Mouse (Mus musculus) lung, embryonic 14.5 days (tissue): ENCODE data around the gene Rab30. TPM values are rescaled to one million over a fixed set of nuclear protein-coding genes. Genes with fewer than 3 reads are reported as not detected.

ENCODE experiments used
- ATAC-seq: fragments of 200-750 bp; cut with Nextera tagmentation; 2 replicates; pipeline ENCODE4 v1.8.0; 2017; ENCODE audit warnings: mild to moderate bottlenecking, moderate TSS enrichment, moderate library complexity; ENCODE audit not compliant: insufficient read depth
- DNase-seq: peaks from one replicate; pipeline ENCODE4 v3.0.0-alpha.2; 2015
- H3K27ac ChIP-seq: fragments of 300-500 bp; sonication (generic); 2 replicates; pipeline ENCODE4 v1.5.1; 2014; ENCODE audit warnings: low read depth, mild to moderate bottlenecking, moderate library complexity
- H3K27me3 ChIP-seq: fragments of 300-500 bp; sonication (generic); 2 replicates; pipeline ENCODE4 v1.6.1; 2014; ENCODE audit warnings: low read length, control low read depth; ENCODE audit not compliant: insufficient read depth
- H3K36me3 ChIP-seq: fragments of 300-500 bp; sonication (generic); 2 replicates; pipeline ENCODE4 v1.6.1; 2014; ENCODE audit warnings: control low read depth; ENCODE audit not compliant: insufficient read depth
- H3K4me1 ChIP-seq: fragments of 300-500 bp; sonication (generic); 2 replicates; pipeline ENCODE4 v1.6.1; 2014; ENCODE audit warnings: antibody characterized with exemption, control low read depth; ENCODE audit not compliant: insufficient read depth
- H3K4me2 ChIP-seq: fragments of 300-500 bp; sonication (generic); 2 replicates; pipeline ENCODE4 v1.6.1; 2014; ENCODE audit warnings: mild to moderate bottlenecking
- H3K4me3 ChIP-seq: fragments of 300-500 bp; sonication (generic); 2 replicates; pipeline ENCODE4 v1.5.1; 2014; ENCODE audit warnings: low read depth, low read length
- H3K9ac ChIP-seq: fragments of 300-500 bp; sonication (generic); 2 replicates; pipeline ENCODE4 v1.6.1; 2014
- H3K9me3 ChIP-seq: fragments of 300-500 bp; sonication (generic); 2 replicates; pipeline ENCODE4 v1.6.1; 2016; ENCODE audit warnings: low read depth, low read length, control low read depth
- CTCF ChIP-seq: IDR thresholded peaks from 2 replicates; pipeline ENCODE4 v1.5.1; 2016; ENCODE audit warnings: antibody characterized with exemption, low read depth
- WGBS: fragments of 180-500 bp; shearing (Covaris S2); extraction: QIAGEN DNeasy Blood & Tissue Kit; methylation state at CpG from one replicate; pipeline ENCODE4 v1.1.7; 2014; 5-methylcytosine and 5-hydroxymethylcytosine counted together
- polyA plus RNA-seq: library from polyadenylated mRNA; unstranded; fragments of >200 nt; fragmentation: Nextera tagmentation; extraction: Ambion mirVana; gene quantifications from 2 replicates; pipeline ENCODE4 v1.2.1, GENCODE M21; 2014

The Rab30 gene
- polyA plus RNA-seq, 1 experiment from 2014 or later = 5.6 TPM

DNA sequence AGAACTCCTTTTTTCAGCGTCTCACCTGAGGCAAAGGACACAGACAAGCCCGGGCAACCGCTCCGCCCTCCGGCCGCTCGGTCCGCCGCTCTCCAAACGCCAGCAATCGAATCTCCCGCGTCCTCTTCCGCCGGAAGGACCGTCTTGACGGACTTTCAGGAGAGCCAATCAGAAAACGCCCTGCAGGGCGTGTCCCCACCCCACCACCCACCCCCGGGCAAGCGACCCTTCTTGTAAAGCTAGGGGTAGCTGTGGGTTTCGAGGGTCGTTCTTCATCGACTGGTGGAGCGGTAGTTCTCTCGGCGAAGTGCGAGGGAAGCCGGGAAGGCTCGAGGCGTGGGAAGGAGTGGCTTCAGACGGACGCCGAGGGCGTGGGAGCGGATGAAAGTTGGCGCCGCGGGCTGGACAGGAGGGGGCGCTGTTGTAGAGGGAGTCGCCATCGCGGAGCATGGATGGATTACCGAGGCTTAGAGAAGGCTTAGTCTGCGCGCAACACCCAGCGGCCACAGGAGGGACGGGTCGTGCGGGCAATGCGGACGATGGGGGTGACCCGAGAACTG is 132.8 kb downstream of the Rab30 start, which contains the start of the genes Ddias and Prcp:
Gene Ddias, minus strand, starts transcription at position 132 of the 560 bp plus-strand sequence.
Gene Prcp, plus strand, starts transcription at position 355 of the 560 bp plus-strand sequence.
- Histone ChIP-seq H3K4me2 (peak within 1 kb of the TSS; percentile 77), H3K27me3 (no peaks in the 10 kb centered on the region), H3K4me1 (peaks cover 9% of the 10 kb centered on the region; the same call in 1 of the 2 replicates), H3K4me3 (peak within 1 kb of the TSS; percentile 63), H3K9ac (peak within 1 kb of the TSS; percentile 78), H3K27ac (peak within 1 kb of the TSS; percentile 99), H3K9me3 (no peaks in the 10 kb centered on the region), H3K36me3 (no peaks in the 10 kb centered on the region)
- WGBS = under 1% methylated on average over 53 of the region's 53 CpGs
- DNase-seq (peak; percentile 98), ATAC-seq (peak; percentile 87)
- peak; percentile 98 for TF ChIP-seq CTCF

DNA sequence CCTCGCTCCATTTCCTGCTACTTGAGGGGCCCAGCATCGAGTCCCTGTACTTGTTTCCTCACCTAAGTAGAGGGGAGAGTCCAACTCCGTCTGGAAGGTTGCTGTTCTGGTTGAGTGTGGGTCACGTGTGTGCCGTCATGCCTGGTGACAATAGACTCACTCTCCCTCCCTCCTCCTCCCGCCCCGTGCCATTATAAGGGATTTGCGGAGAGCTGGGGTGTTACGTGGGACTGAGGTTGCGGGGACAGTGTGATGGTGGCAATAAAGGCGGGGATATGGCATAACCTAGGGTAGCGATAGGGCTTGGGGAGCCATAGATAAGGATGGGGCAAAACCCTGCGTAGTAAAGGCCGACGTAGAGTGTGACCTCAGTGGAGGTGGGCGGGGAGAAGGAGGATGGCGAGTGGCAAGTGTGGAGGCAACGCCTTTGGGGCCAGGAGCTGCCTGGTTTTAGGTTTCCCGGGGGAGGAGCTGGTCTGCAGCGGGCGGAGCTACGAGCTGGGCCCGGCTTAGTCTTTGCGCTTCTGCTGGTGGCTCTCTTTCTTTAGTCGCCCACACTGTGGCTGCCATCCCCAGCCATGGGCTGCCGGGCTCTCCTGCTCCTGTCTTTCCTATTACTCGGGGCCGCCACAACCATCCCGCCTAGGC is 133.5 kb downstream of the Rab30 start:
- H3K27ac ChIP-seq = peak overlapping the region; percentile 99
- H3K4me2 ChIP-seq = peak overlapping the region; percentile 77
- peak; percentile 94 for DNase-seq
- H3K4me1 ChIP-seq = peaks cover 9% of the 10 kb centered on the region; the same call in 1 of the 2 replicates
- ATAC-seq = peak; percentile 90
- H3K9ac ChIP-seq = peak overlapping the region; percentile 78
- H3K4me3 ChIP-seq = peak overlapping the region; percentile 63
- H3K36me3 ChIP-seq = no peaks in the 10 kb centered on the region
- TF ChIP-seq CTCF = no peak
- no peaks in the 10 kb centered on the region for H3K27me3 ChIP-seq
- under 1% methylated on average over 29 of the region's 29 CpGs for WGBS
- no peaks in the 10 kb centered on the region for H3K9me3 ChIP-seq

DNA sequence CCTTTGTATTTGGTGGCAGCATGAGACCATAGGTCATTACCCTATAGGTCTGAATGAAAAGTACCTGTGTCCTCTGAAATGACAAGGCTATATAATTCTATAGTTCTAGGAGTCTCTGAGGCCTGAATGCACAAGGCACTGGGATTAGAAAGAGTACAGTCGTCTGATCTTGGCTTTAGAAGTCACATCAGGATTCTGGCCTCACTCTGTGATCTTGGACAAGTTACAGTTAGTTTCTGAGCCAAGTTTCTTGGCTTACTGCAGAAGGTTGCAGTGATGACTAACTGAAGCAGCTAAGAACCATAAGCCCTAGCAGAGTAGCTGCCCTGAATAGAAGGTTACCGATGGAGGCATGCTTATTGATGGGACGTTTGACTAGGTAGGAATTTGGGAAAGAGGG is 134.7 kb downstream of the Rab30 start:
- peak overlapping the region; percentile 78; the same call in 1 of the 2 replicates for H3K9ac ChIP-seq
- peak overlapping the region; percentile 77 for H3K4me2 ChIP-seq
- 32% methylated on average over 3 of the region's 3 CpGs for WGBS
- ATAC-seq (no peak), DNase-seq (peak; percentile 49)
- H3K4me1 ChIP-seq = peaks cover 9% of the 10 kb centered on the region; the same call in 1 of the 2 replicates
- TF ChIP-seq CTCF = no peak
- no peaks in the 10 kb centered on the region for H3K36me3 ChIP-seq
- peak overlapping the region; percentile 63 for H3K4me3 ChIP-seq
- H3K27me3 ChIP-seq = no peaks in the 10 kb centered on the region
- H3K9me3 ChIP-seq = no peaks in the 10 kb centered on the region
- H3K27ac ChIP-seq = peak overlapping the region; percentile 99

DNA sequence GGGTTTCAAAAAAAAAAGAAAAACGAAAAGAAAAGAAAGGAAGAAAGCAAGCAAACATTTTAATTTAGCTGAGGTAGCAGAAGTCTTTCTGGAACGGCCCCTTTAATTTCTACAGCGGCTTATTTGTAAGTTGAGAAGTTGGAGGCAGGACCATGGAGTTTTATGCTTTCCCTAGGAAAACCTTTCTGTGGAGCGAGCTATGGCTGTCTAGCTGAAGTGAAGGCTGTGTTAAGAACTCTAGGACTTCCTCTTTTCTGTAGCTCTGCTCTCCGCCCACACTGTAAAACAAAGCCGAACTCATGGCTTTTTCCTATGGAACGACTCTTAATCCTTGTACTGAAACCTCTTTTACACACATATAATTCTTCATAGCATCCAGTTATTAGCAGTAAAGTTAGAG is 135.1 kb downstream of the Rab30 start:
- Histone ChIP-seq H3K4me1 (peaks cover 9% of the 10 kb centered on the region; the same call in 1 of the 2 replicates), H3K9me3 (no peaks in the 10 kb centered on the region), H3K27ac (peak overlapping the region; percentile 73; the same call in 1 of the 2 replicates), H3K4me2 (peak overlapping the region; percentile 77), H3K4me3 (peak overlapping the region; percentile 63), H3K27me3 (no peaks in the 10 kb centered on the region), H3K9ac (peak overlapping the region; percentile 54), H3K36me3 (no peaks in the 10 kb centered on the region)
- TF ChIP-seq CTCF = no peak
- 21% methylated on average over 7 of the region's 7 CpGs for WGBS
- no peak for ATAC-seq
- peak; percentile 70 for DNase-seq

DNA sequence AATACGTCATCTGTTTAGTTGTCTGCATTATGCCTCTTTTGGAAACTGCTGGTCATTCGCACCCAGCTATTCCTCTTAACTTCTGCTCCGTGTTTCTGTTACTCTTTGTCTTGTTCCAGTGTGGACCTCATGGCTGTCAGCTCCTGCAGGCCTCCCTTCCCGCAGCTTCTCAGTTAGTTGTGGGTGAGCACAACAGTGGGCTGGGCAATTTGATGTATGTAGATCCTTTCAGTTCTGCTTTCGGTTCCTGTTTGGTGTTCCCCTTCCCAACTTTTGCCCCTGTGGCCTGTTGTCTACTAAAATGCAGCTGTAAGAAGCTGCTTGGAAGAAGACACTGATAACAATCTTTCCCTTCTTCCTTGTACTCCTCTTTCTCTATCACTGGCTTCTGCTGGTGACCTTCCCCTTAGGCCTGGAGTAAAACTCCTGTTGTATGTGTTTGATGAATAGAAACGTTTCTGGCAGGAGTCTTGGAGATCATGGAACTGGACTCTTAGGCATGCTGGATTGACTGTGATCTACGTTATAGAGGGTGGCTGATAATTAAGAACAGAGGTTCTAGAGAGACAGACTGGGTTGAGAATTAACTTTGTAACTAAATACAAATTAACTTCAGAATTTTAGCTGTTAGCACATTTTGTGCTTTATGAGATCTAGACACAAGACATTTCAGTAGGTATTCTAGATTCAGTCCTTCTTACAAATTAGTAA is 137.3 kb downstream of the Rab30 start:
- no peak for TF ChIP-seq CTCF
- H3K4me3 ChIP-seq = no peak overlapping the region
- H3K9ac ChIP-seq = no peak overlapping the region
- H3K36me3 ChIP-seq = no peaks in the 10 kb centered on the region
- H3K27me3 ChIP-seq = no peaks in the 10 kb centered on the region
- H3K4me2 ChIP-seq = peak overlapping the region; percentile 34
- WGBS = 68% methylated on average over 7 of the region's 7 CpGs
- peaks cover 6% of the 10 kb centered on the region; the same call in 1 of the 2 replicates for H3K4me1 ChIP-seq
- H3K9me3 ChIP-seq = no peaks in the 10 kb centered on the region
- ATAC-seq (no peak), DNase-seq (no peak)
- no peak overlapping the region for H3K27ac ChIP-seq

DNA sequence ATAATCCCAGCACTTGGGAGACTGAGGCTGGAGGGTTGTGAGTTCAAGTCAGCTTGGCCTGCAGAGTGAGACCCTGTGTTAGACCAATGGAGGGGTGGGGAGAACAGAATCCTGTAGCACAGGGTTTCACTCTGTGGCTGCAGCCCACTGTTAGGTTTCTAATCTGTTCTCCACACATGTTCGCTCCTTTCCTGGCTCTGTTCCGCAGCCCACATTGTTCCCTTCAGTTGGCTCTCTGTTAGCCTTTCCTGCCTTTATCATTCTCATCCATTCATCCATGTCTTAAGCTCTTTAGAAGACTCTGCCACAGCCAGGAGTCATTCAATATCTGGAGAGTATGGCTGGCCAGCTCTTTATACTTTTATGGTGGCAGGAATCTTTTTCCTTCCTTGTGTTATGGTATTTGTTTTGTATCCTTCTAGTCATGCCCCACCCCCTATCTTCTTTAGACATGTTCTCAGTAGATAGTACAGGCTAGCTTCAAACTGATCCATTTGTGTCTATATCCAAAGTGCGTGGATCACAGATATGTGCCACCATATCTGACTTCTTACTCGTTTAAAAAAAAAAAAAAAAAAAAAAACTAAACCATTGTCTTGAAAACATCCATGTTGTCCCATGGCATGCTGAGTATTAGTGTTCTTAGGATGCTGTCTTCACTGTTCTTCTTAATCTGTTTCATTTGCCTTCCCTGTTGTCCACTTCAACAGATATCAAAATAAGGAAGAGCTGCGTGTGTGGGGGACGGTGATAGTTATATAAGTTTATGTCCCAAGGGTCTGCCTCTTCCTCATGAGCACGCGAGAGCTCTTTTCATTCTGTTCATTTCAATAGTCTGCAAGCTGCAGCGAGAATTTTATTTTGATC is 142.7 kb downstream of the Rab30 start:
- no peak for TF ChIP-seq CTCF
- 86% methylated on average over 9 of the region's 9 CpGs for WGBS
- Histone ChIP-seq H3K9ac (no peak overlapping the region), H3K4me1 (no peaks in the 10 kb centered on the region), H3K4me3 (no peak overlapping the region), H3K36me3 (no peaks in the 10 kb centered on the region), H3K27ac (peak overlapping the region; percentile 51; the same call in 1 of the 2 replicates), H3K9me3 (no peaks in the 10 kb centered on the region), H3K4me2 (no peak overlapping the region), H3K27me3 (no peaks in the 10 kb centered on the region)
- DNase-seq (no peak), ATAC-seq (peak; percentile 61; the same call in 1 of the 2 replicates)
